Mouse (Mus musculus): ENCODE results near the gene Tln1. TPM values are rescaled to one million over a fixed set of nuclear protein-coding genes. Genes with fewer than 3 reads are reported as not detected.
A peak's percentile ranks its signal among the peaks of the same experiment; 100 is the strongest.

Gene Tln1
- total RNA-seq (2014; rRNA removed) (39.9 and 42.8 TPM in 2 replicates), polyA plus RNA-seq (2012; rRNA removed) (29.9 and 38.6 TPM in 2 replicates)

GRCm38 (mm10) chr4:43561997-43562768 lies at the start of gene Tln1, which contains the start of gene Creb3:
Gene Tln1 (minus strand): TSS chr4:43562691.
Gene Creb3 (plus strand): TSS chr4:43562332.
- WGBS, result under 1% methylated on average over 62 of the region's 62 CpGs
- peak within 1 kb of the TSS; percentile 95 for H3K9ac ChIP-seq (ENCODE audit: low read depth, low read length)
- peak within 1 kb of the TSS; percentile 87 for H3K4me3 ChIP-seq (ENCODE audit: insufficient read depth, low read depth, low read length)
- peak; percentile 97 for DNase-seq (ENCODE audit: extremely low read depth, low read depth, low spot score)
- peaks cover 21% of the 10 kb centered on the region; the same call in 1 of the 2 replicates for H3K36me3 ChIP-seq (ENCODE audit: control insufficient read depth, insufficient read depth, low read length)
- H3K4me1 ChIP-seq (ENCODE audit: control insufficient read depth, insufficient read depth, low read length), result peaks cover 24% of the 10 kb centered on the region
- H3K27me3 ChIP-seq (ENCODE audit: control insufficient read depth, insufficient read depth, low read length), result no peaks in the 10 kb centered on the region
- H3K27ac ChIP-seq (replicated peaks; ENCODE audit: insufficient read depth, low read depth, low read length), result peak within 1 kb of the TSS; percentile 88
- peaks cover 21% of the 10 kb centered on the region for H3K79me2 ChIP-seq (ENCODE audit: control insufficient read depth, insufficient read depth, low read length)
- TF ChIP-seq POLR2A (IDR thresholded peaks at IDR 0.05; ENCODE audit: extremely low read depth, insufficient read depth, low read length), result peak; percentile 81
- TF ChIP-seq CTCF (IDR thresholded peaks at IDR 0.05; ENCODE audit: low read depth, low read length), result no peak

- no peak for DNase-seq (ENCODE audit: extremely low read depth, low read depth, low spot score)
- H3K9ac ChIP-seq (ENCODE audit: low read depth, low read length), result no peak overlapping the region
- no peak overlapping the region for H3K27ac ChIP-seq (replicated peaks; ENCODE audit: insufficient read depth, low read depth, low read length)
- no peak overlapping the region for H3K4me3 ChIP-seq (ENCODE audit: insufficient read depth, low read depth, low read length)
- WGBS, result 63% methylated on average over 9 of the region's 9 CpGs
- H3K36me3 ChIP-seq (ENCODE audit: control insufficient read depth, insufficient read depth, low read length), result no peaks in the 10 kb centered on the region
- no peaks in the 10 kb centered on the region for H3K79me2 ChIP-seq (ENCODE audit: control insufficient read depth, insufficient read depth, low read length)
- H3K4me1 ChIP-seq (ENCODE audit: control insufficient read depth, insufficient read depth, low read length), result no peaks in the 10 kb centered on the region
- no peak for TF ChIP-seq CTCF (IDR thresholded peaks at IDR 0.05; ENCODE audit: low read depth, low read length)
- H3K27me3 ChIP-seq (ENCODE audit: control insufficient read depth, insufficient read depth, low read length), result no peaks in the 10 kb centered on the region
These were observed 42.5 kb upstream of the Tln1 start for GRCm38 (mm10) chr4:43604751-43605685.

GRCm38 (mm10) chr4:43604099-43604498 lies 41.6 kb upstream of the Tln1 start:
- H3K4me1 ChIP-seq (ENCODE audit: control insufficient read depth, insufficient read depth, low read length), result no peaks in the 10 kb centered on the region
- H3K36me3 ChIP-seq (ENCODE audit: control insufficient read depth, insufficient read depth, low read length), result no peaks in the 10 kb centered on the region
- WGBS, result 69% methylated on average over 3 of the region's 3 CpGs
- H3K27me3 ChIP-seq (ENCODE audit: control insufficient read depth, insufficient read depth, low read length), result no peaks in the 10 kb centered on the region
- no peak overlapping the region for H3K9ac ChIP-seq (ENCODE audit: low read depth, low read length)
- DNase-seq (ENCODE audit: extremely low read depth, low read depth, low spot score), result no peak
- TF ChIP-seq POLR2A (IDR thresholded peaks at IDR 0.05; ENCODE audit: extremely low read depth, insufficient read depth, low read length) (no peak), CTCF (IDR thresholded peaks at IDR 0.05; ENCODE audit: low read depth, low read length) (no peak)
- H3K79me2 ChIP-seq (ENCODE audit: control insufficient read depth, insufficient read depth, low read length), result no peaks in the 10 kb centered on the region
- H3K27ac ChIP-seq (replicated peaks; ENCODE audit: insufficient read depth, low read depth, low read length), result no peak overlapping the region
- H3K4me3 ChIP-seq (ENCODE audit: insufficient read depth, low read depth, low read length), result no peak overlapping the region

GRCm38 (mm10) chr4:43600195-43600934 lies 37.9 kb upstream of the Tln1 start:
- DNase-seq (ENCODE audit: extremely low read depth, low read depth, low spot score), result no peak
- Histone ChIP-seq H3K27ac (replicated peaks; ENCODE audit: insufficient read depth, low read depth, low read length) (no peak overlapping the region), H3K79me2 (ENCODE audit: control insufficient read depth, insufficient read depth, low read length) (no peaks in the 10 kb centered on the region), H3K4me3 (ENCODE audit: insufficient read depth, low read depth, low read length) (no peak overlapping the region), H3K36me3 (ENCODE audit: control insufficient read depth, insufficient read depth, low read length) (no peaks in the 10 kb centered on the region), H3K27me3 (ENCODE audit: control insufficient read depth, insufficient read depth, low read length) (no peaks in the 10 kb centered on the region), H3K9ac (ENCODE audit: low read depth, low read length) (no peak overlapping the region), H3K4me1 (ENCODE audit: control insufficient read depth, insufficient read depth, low read length) (no peaks in the 10 kb centered on the region)
- 68% methylated on average over 9 of the region's 9 CpGs for WGBS
- no peak for TF ChIP-seq POLR2A (IDR thresholded peaks at IDR 0.05; ENCODE audit: extremely low read depth, insufficient read depth, low read length)
- TF ChIP-seq CTCF (IDR thresholded peaks at IDR 0.05; ENCODE audit: low read depth, low read length), result no peak

GRCm38 (mm10) chr4:43598650-43599380 lies 36.3 kb upstream of the Tln1 start:
- DNase-seq (ENCODE audit: extremely low read depth, low read depth, low spot score), result no peak
- Histone ChIP-seq H3K79me2 (ENCODE audit: control insufficient read depth, insufficient read depth, low read length) (no peaks in the 10 kb centered on the region), H3K27me3 (ENCODE audit: control insufficient read depth, insufficient read depth, low read length) (no peaks in the 10 kb centered on the region), H3K27ac (replicated peaks; ENCODE audit: insufficient read depth, low read depth, low read length) (no peak overlapping the region), H3K4me3 (ENCODE audit: insufficient read depth, low read depth, low read length) (no peak overlapping the region), H3K9ac (ENCODE audit: low read depth, low read length) (no peak overlapping the region), H3K36me3 (ENCODE audit: control insufficient read depth, insufficient read depth, low read length) (no peaks in the 10 kb centered on the region), H3K4me1 (ENCODE audit: control insufficient read depth, insufficient read depth, low read length) (no peaks in the 10 kb centered on the region)
- no peak for TF ChIP-seq CTCF (IDR thresholded peaks at IDR 0.05; ENCODE audit: low read depth, low read length)
- no peak for TF ChIP-seq POLR2A (IDR thresholded peaks at IDR 0.05; ENCODE audit: extremely low read depth, insufficient read depth, low read length)
- WGBS, result 91% methylated on average over 7 of the region's 7 CpGs
